ENCODE assay signal across 8 mouse cellular contexts in the genomic region with DNA sequence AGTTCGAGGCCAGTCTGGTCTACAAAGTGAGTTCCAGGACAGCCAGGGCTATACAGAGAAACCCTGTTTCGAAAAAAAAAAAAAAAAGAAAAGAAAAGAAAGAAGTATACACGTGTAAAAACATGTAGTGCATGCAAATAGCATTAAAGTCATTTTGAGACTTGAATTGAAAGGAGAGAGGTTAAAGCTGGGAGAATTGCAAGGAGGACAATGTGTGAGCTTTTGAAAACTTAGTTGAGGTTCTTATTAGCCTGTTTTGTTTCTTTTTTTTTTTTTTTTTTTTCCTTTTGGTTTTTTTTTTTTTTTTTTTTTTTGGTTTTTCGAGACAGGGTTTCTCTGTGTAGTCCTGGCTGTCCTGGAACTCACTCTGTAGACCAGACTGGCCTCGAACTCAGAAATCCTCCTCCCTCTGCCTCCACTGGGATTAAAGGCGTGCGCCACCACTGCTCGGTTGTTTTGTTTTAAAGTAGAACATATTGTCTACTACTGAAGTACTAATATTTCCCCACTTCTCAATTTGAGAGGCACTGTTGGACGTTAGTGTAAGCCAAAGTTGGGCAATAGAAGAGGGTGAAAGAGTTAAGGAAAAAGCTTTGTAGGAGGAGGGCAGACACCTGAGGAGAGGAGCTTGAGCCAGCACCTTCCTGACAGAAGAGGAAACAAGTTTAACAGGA. TPM values are rescaled to one million over a fixed set of nuclear protein-coding genes. Genes with fewer than 3 reads are reported as not detected.
DNase-seq lines count a peak whose midpoint lies in the region; ATAC-seq and TF ChIP-seq lines count a peak whose summit lies in the region.

No protein-coding gene starts in this region.

- no peaks in the 10 kb centered on the region; the same call in 1 of the 2 replicates for H3K36me3 ChIP-seq in heart, embryonic 15.5 days
- H3K36me3 ChIP-seq in ES-Bruce4 (ENCODE audit: control insufficient read depth, insufficient read depth, low read length, poor library complexity, severe bottlenecking) = no peaks in the 10 kb centered on the region; the same call in 1 of the 2 replicates
- no peaks in the 10 kb centered on the region for H3K36me3 ChIP-seq in forebrain, postnatal 0 days (ENCODE audit: insufficient read depth)
- H3K36me3 ChIP-seq in macrophage (ENCODE audit: inconsistent target) = no peaks in the 10 kb centered on the region

- H3K4me2 ChIP-seq in heart, embryonic 15.5 days = peak overlapping the region; percentile 91
- peak overlapping the region; percentile 91 for H3K4me2 ChIP-seq in forebrain, postnatal 0 days (ENCODE audit: low read depth)

- DNase-seq in heart, postnatal 4 days = no peak
- no peak for DNase-seq in forebrain, postnatal 0 days
- no peak for DNase-seq in spleen, adult 18-20 months
- DNase-seq in layer of hippocampus, postnatal 14 days (ENCODE audit: low spot score in 2 of 2) = no peak
- DNase-seq in adrenal gland, postnatal 36 days = no peak

- H3K4me1 ChIP-seq in heart, embryonic 15.5 days (replicated peaks) = peaks cover 38% of the 10 kb centered on the region
- peaks cover 1% of the 10 kb centered on the region for H3K4me1 ChIP-seq in ES-Bruce4 (ENCODE audit: control insufficient read depth, insufficient read depth, low read length)
- H3K4me1 ChIP-seq in forebrain, postnatal 0 days (ENCODE audit: insufficient read depth) = peaks cover 16% of the 10 kb centered on the region

- no peaks in the 10 kb centered on the region for H3K27me3 ChIP-seq in heart, embryonic 15.5 days
- H3K27me3 ChIP-seq in ES-Bruce4 (ENCODE audit: control insufficient read depth, insufficient read depth, low read length, poor library complexity, severe bottlenecking) = no peaks in the 10 kb centered on the region
- peaks cover 14% of the 10 kb centered on the region; the same call in 1 of the 2 replicates for H3K27me3 ChIP-seq in forebrain, postnatal 0 days (ENCODE audit: insufficient read depth, low read length)

- no peak for ATAC-seq in heart, embryonic 15.5 days (replicated peaks; ENCODE audit: insufficient number of reproducible peaks, insufficient read depth, low FRiP score, low read depth)
- no peak for ATAC-seq in forebrain, postnatal 0 days

- no peak for TF ChIP-seq POLR2A in ES-Bruce4 (IDR thresholded peaks at IDR 0.05; ENCODE audit: insufficient read depth, low read length)

- H3K79me2 ChIP-seq in macrophage (ENCODE audit: inconsistent target) = peaks cover 42% of the 10 kb centered on the region

- no peaks in the 10 kb centered on the region for H3K9me3 ChIP-seq in heart, embryonic 15.5 days (replicated peaks)
- H3K9me3 ChIP-seq in ES-Bruce4 (replicated peaks; ENCODE audit: control insufficient read depth, insufficient read depth, low read length, poor library complexity, severe bottlenecking) = no peaks in the 10 kb centered on the region
- H3K9me3 ChIP-seq in forebrain, postnatal 0 days (ENCODE audit: low read length) = no peaks in the 10 kb centered on the region

- no peak for TF ChIP-seq CTCF in ES-Bruce4 (IDR thresholded peaks at IDR 0.05; ENCODE audit: low read depth, low read length)
- no peak for TF ChIP-seq CTCF in forebrain, postnatal 0 days (IDR thresholded peaks at IDR 0.05; ENCODE audit: low read depth)

- peak overlapping the region; percentile 86 for H3K9ac ChIP-seq in heart, embryonic 15.5 days
- peak overlapping the region; percentile 97 for H3K9ac ChIP-seq in ES-Bruce4 (ENCODE audit: low read depth, poor library complexity, severe bottlenecking)
- peak overlapping the region; percentile 83 for H3K9ac ChIP-seq in forebrain, postnatal 0 days

- peak overlapping the region; percentile 70 for H3K4me3 ChIP-seq in heart, embryonic 15.5 days
- H3K4me3 ChIP-seq in ES-Bruce4 (ENCODE audit: low read depth, low read length) (peak overlapping the region; percentile 98), macrophage (ENCODE audit: inconsistent target) (peak overlapping the region; percentile 99)
- H3K4me3 ChIP-seq in forebrain, postnatal 0 days (ENCODE audit: low read depth, low read length) = peak overlapping the region; percentile 79

- 45% methylated on average over 9 of the region's 9 CpGs for WGBS in heart, embryonic 15.5 days
- 45% methylated on average over 8 of the region's 9 CpGs for WGBS in forebrain, postnatal 0 days
- WGBS in macrophage (ENCODE audit: missing documents) = 20% methylated on average over 5 of the region's 9 CpGs

- no peak for TF ChIP-seq EP300 in ES-Bruce4 (IDR thresholded peaks at IDR 0.05; ENCODE audit: insufficient read depth, low read depth, low read length)

- peak overlapping the region; percentile 93 for H3K27ac ChIP-seq in heart, embryonic 15.5 days
- H3K27ac ChIP-seq in ES-Bruce4 (ENCODE audit: insufficient read depth, low read length) (peak overlapping the region; percentile 97), macrophage (peak overlapping the region; percentile 89)
- peak overlapping the region; percentile 94 for H3K27ac ChIP-seq in forebrain, postnatal 0 days (ENCODE audit: low read depth, low read length)

RNA-seq across cellular contexts. Expression of gene Pym1, which starts 0.6 kb away (rescaled TPM):
- 15.4 and 23.2 TPM in 2 replicates for polyA plus RNA-seq in heart, embryonic 15.5 days (2015; fragmentation: Nextera tagmentation; extraction: Ambion mirVana)
- 10 to 100 TPM; 20.3 to 21.9 TPM for total RNA-seq in heart, postnatal 4 days (2021)
- polyA plus RNA-seq in ES-Bruce4 (2011; ENCODE audit: insufficient read depth, insufficient read length, low read depth, missing spikeins) (53.8 and 56.0 TPM in 2 replicates), macrophage (2018) (23.3 to 27.6 TPM (median 27.0 TPM) in 3 replicates)
- 67.7 and 68.4 TPM in 2 replicates for total RNA-seq in forebrain, postnatal 0 days (2014; rRNA removed)
- polyA plus RNA-seq in forebrain, postnatal 0 days (2015; fragmentation: Nextera tagmentation; extraction: Ambion mirVana) = 51.6 and 61.2 TPM in 2 replicates
- 10 to 100 TPM in 19 of 26 experiments, 1 to 10 TPM in 7; 4.0 to 21.2 (median 12.8) TPM for total RNA-seq in macrophage (2018; cell fraction: chromatin; rRNA removed)
- total RNA-seq in macrophage (2018; cell fraction: cytosol; rRNA removed) = 10 to 100 TPM; 16.7 to 36.5 (median 27.7) TPM
- 10 to 100 TPM in 21 of 26 experiments, 1 to 10 TPM in 5; 7.1 to 28.6 (median 18.6) TPM for total RNA-seq in macrophage (2018; cell fraction: nucleus; rRNA removed)
- 10 to 100 TPM; 30.2 to 31.0 TPM for total RNA-seq in layer of hippocampus, postnatal 14 days (2021)
- 10 to 100 TPM; 20.8 to 21.9 TPM for total RNA-seq in adrenal gland, postnatal 36 days (2021)

RNA-seq across cellular contexts. Expression of gene Dgka, which starts 2.5 kb away (rescaled TPM):
- 5.4 and 10.1 TPM in 2 replicates for polyA plus RNA-seq in heart, embryonic 15.5 days (2015; fragmentation: Nextera tagmentation; extraction: Ambion mirVana)
- 1 to 10 TPM; 5.3 to 6.5 TPM for total RNA-seq in heart, postnatal 4 days (2021)
- polyA plus RNA-seq in ES-Bruce4 (2011; ENCODE audit: insufficient read depth, insufficient read length, low read depth, missing spikeins) (44.7 and 46.7 TPM in 2 replicates), macrophage (2018) (3.4 to 9.7 TPM (median 7.0 TPM) in 3 replicates)
- total RNA-seq in forebrain, postnatal 0 days (2014; rRNA removed) = 5.6 and 7.2 TPM in 2 replicates
- 4.3 and 4.8 TPM in 2 replicates for polyA plus RNA-seq in forebrain, postnatal 0 days (2015; fragmentation: Nextera tagmentation; extraction: Ambion mirVana)
- total RNA-seq in macrophage (2018; cell fraction: chromatin; rRNA removed) = 100 to 1,000 TPM in 1 of 26 experiments, 10 to 100 TPM in 17, 1 to 10 TPM in 8; 4.1 to 123 (median 12.0) TPM
- total RNA-seq in macrophage (2018; cell fraction: cytosol; rRNA removed) = 1 to 10 TPM; 2.4 to 8.6 (median 4.7) TPM
- 10 to 100 TPM in 9 of 26 experiments, 1 to 10 TPM in 17; 3.6 to 77.8 (median 8.2) TPM for total RNA-seq in macrophage (2018; cell fraction: nucleus; rRNA removed)
- total RNA-seq in layer of hippocampus, postnatal 14 days (2021) = 10 to 100 TPM; 10.4 to 10.5 TPM
- 10 to 100 TPM; 16.2 to 20.2 TPM for total RNA-seq in adrenal gland, postnatal 36 days (2021)

RNA-seq across cellular contexts. Expression of gene Cdk2, which starts 42.3 kb away (rescaled TPM):
- 85.9 and 90.4 TPM in 2 replicates for polyA plus RNA-seq in heart, embryonic 15.5 days (2015; fragmentation: Nextera tagmentation; extraction: Ambion mirVana)
- 10 to 100 TPM; 59.2 to 63.1 TPM for total RNA-seq in heart, postnatal 4 days (2021)
- 81.4 and 82.7 TPM in 2 replicates for polyA plus RNA-seq in ES-Bruce4 (2011; ENCODE audit: insufficient read depth, insufficient read length, low read depth, missing spikeins)
- total RNA-seq in forebrain, postnatal 0 days (2014; rRNA removed) = 8.5 and 10.0 TPM in 2 replicates
- 9.9 and 10.3 TPM in 2 replicates for polyA plus RNA-seq in forebrain, postnatal 0 days (2015; fragmentation: Nextera tagmentation; extraction: Ambion mirVana)
- total RNA-seq in macrophage (2018; cell fraction: chromatin; rRNA removed) = 10 to 100 TPM; 13.7 to 60.7 (median 35.3) TPM
- total RNA-seq in macrophage (2018; cell fraction: cytosol; rRNA removed) = 10 to 100 TPM in 25 of 26 experiments, 1 to 10 TPM in 1; 8.9 to 20.8 (median 17.8) TPM
- 10 to 100 TPM; 14.6 to 95.9 (median 30.6) TPM for total RNA-seq in macrophage (2018; cell fraction: nucleus; rRNA removed)
- 13.4 to 29.6 TPM (median 22.8 TPM) in 3 replicates for polyA plus RNA-seq in macrophage (2018)
- 1 to 10 TPM; 6.1 to 9.3 TPM for total RNA-seq in layer of hippocampus, postnatal 14 days (2021)
- 10 to 100 TPM; 17.4 to 19.7 TPM for total RNA-seq in adrenal gland, postnatal 36 days (2021)

RNA-seq across cellular contexts. Expression of gene Pmel, which starts 43.1 kb away (rescaled TPM):
- 2.5 and 2.7 TPM in 2 replicates for polyA plus RNA-seq in heart, embryonic 15.5 days (2015; fragmentation: Nextera tagmentation; extraction: Ambion mirVana)
- 1 to 10 TPM; 1.3 to 1.8 TPM for total RNA-seq in heart, postnatal 4 days (2021)
- polyA plus RNA-seq in ES-Bruce4 (2011; ENCODE audit: insufficient read depth, insufficient read length, low read depth, missing spikeins) = 3.0 TPM in 2 replicates
- 0.85 and 1.2 TPM in 2 replicates for total RNA-seq in forebrain, postnatal 0 days (2014; rRNA removed)
- 0.67 and 0.86 TPM in 2 replicates for polyA plus RNA-seq in forebrain, postnatal 0 days (2015; fragmentation: Nextera tagmentation; extraction: Ambion mirVana)
- total RNA-seq in macrophage (2018; cell fraction: chromatin; rRNA removed) = under 1 TPM in 2 of 26 experiments, not detected in 24; 0.41 to 0.51 TPM
- total RNA-seq in macrophage (2018; cell fraction: cytosol; rRNA removed) = under 1 TPM; 0.17 to 0.88 (median 0.39) TPM
- total RNA-seq in macrophage (2018; cell fraction: nucleus; rRNA removed) = 1 to 10 TPM in 4 of 26 experiments, under 1 TPM in 9, not detected in 13; 0.28 to 2.2 (median 0.64) TPM
- 0.29 to 0.67 TPM (median 0.53 TPM) in 3 replicates for polyA plus RNA-seq in macrophage (2018)
- 1 to 10 TPM; 1.5 to 1.6 TPM for total RNA-seq in layer of hippocampus, postnatal 14 days (2021)
- total RNA-seq in adrenal gland, postnatal 36 days (2021) = 1 to 10 TPM in 1 of 2 experiments, under 1 TPM in 1; 0.82 to 1.4 TPM

RNA-seq across cellular contexts. Expression of gene Mmp19, which starts 43.6 kb away (rescaled TPM):
- 1.6 and 2.5 TPM in 2 replicates for polyA plus RNA-seq in heart, embryonic 15.5 days (2015; fragmentation: Nextera tagmentation; extraction: Ambion mirVana)
- total RNA-seq in heart, postnatal 4 days (2021) = 1 to 10 TPM; 2.3 to 2.9 TPM
- 0.46 and 1.5 TPM in 2 replicates for polyA plus RNA-seq in ES-Bruce4 (2011; ENCODE audit: insufficient read depth, insufficient read length, low read depth, missing spikeins)
- 0.57 and 0.69 TPM in 2 replicates for total RNA-seq in forebrain, postnatal 0 days (2014; rRNA removed)
- polyA plus RNA-seq in forebrain, postnatal 0 days (2015; fragmentation: Nextera tagmentation; extraction: Ambion mirVana) = 0.33 and 0.36 TPM in 2 replicates
- total RNA-seq in macrophage (2018; cell fraction: chromatin; rRNA removed) = 10 to 100 TPM in 10 of 26 experiments, 1 to 10 TPM in 16; 1.3 to 18.5 (median 5.8) TPM
- 10 to 100 TPM in 25 of 26 experiments, 1 to 10 TPM in 1; 9.9 to 28.2 (median 20.1) TPM for total RNA-seq in macrophage (2018; cell fraction: cytosol; rRNA removed)
- total RNA-seq in macrophage (2018; cell fraction: nucleus; rRNA removed) = 10 to 100 TPM in 23 of 26 experiments, 1 to 10 TPM in 3; 6.9 to 29.4 (median 14.7) TPM
- polyA plus RNA-seq in macrophage (2018) = 18.7 to 24.6 TPM (median 21.3 TPM) in 3 replicates
- 1 to 10 TPM in 1 of 2 experiments, under 1 TPM in 1; 0.83 to 1.2 TPM for total RNA-seq in layer of hippocampus, postnatal 14 days (2021)
- total RNA-seq in adrenal gland, postnatal 36 days (2021) = 10 to 100 TPM; 39.7 to 57.0 TPM
